Mouse (Mus musculus) left cerebral cortex, adult 8-10 months (tissue): ENCODE data around the gene Duox2. TPM values are rescaled to one million over a fixed set of nuclear protein-coding genes. Genes with fewer than 3 reads are reported as not detected.
A peak's percentile ranks its signal among the peaks of the same experiment; 100 is the strongest.
"Not testable (repeated sequence)": the region's sequence is repeated elsewhere in the genome, so short reads cannot be mapped to it uniquely, and the experiment has no call there.

Experiments
- DNase-seq, 2 experiments: peaks; one replicate each; pipeline ENCODE4 v3.0.0; 2022; ENCODE audit warnings: low spot score in 2 of 2
- total RNA-seq, 4 experiments: library from RNA; stranded (reverse); gene quantifications; 2 replicates each; pipeline ENCODE4 v1.2.4; 2022

The Duox2 gene
- total RNA-seq = under 1 TPM in 1 of 4 experiments, not detected in 3; 0.09 TPM

GRCm38 (mm10) chr2:122298096-122298499, at the start of gene Duox2:
Gene Duox2 (minus strand): TSS chr2:122298449.
- no peak for DNase-seq

- DNase-seq = no peak
These were observed 49.0 kb upstream of the Duox2 start for GRCm38 (mm10) chr2:122347257-122347656.

GRCm38 (mm10) chr2:122346164-122346563, 47.9 kb upstream of the Duox2 start:
- DNase-seq = not testable (repeated sequence)

GRCm38 (mm10) chr2:122345106-122345893, 47.1 kb upstream of the Duox2 start:
- no peak for DNase-seq

GRCm38 (mm10) chr2:122337291-122337690, 39.0 kb upstream of the Duox2 start:
- DNase-seq = no peak

- no peak for DNase-seq
These were observed 35.9 kb upstream of the Duox2 start for GRCm38 (mm10) chr2:122334170-122334569.

GRCm38 (mm10) chr2:122332222-122332621, 34.0 kb upstream of the Duox2 start:
- DNase-seq = no peak

- not testable (repeated sequence) for DNase-seq
These were observed 32.1 kb upstream of the Duox2 start for GRCm38 (mm10) chr2:122330317-122330716.

- DNase-seq = no peak
These were observed 29.7 kb upstream of the Duox2 start for GRCm38 (mm10) chr2:122327986-122328385.

GRCm38 (mm10) chr2:122325361-122325760, 27.1 kb upstream of the Duox2 start:
- DNase-seq = no peak

- no peak for DNase-seq
These were observed 26.3 kb upstream of the Duox2 start for GRCm38 (mm10) chr2:122324586-122324985.

GRCm38 (mm10) chr2:122323960-122324359, 25.7 kb upstream of the Duox2 start:
- DNase-seq = no peak

- no peak for DNase-seq
These were observed 19.1 kb upstream of the Duox2 start for GRCm38 (mm10) chr2:122317384-122317783.

- no peak for DNase-seq
These were observed 17.1 kb upstream of the Duox2 start, which contains the start of gene Duox1 for GRCm38 (mm10) chr2:122315372-122315771. Gene Duox1 (plus strand): TSS chr2:122315672.

GRCm38 (mm10) chr2:122313536-122313935, 15.3 kb upstream of the Duox2 start, which contains the start of gene Duoxa1:
Gene Duoxa1 (minus strand): TSS chr2:122313730.
- no peak for DNase-seq

- DNase-seq = peak in 1 of 2 experiments; percentile 45
These were observed 14.6 kb upstream of the Duox2 start for GRCm38 (mm10) chr2:122312722-122313417.

- DNase-seq = no peak
These were observed 13.3 kb upstream of the Duox2 start for GRCm38 (mm10) chr2:122311561-122311960.

- no peak for DNase-seq
These were observed 11.4 kb upstream of the Duox2 start for GRCm38 (mm10) chr2:122309647-122310046.

GRCm38 (mm10) chr2:122306184-122306583, 7.9 kb upstream of the Duox2 start:
- no peak for DNase-seq

GRCm38 (mm10) chr2:122305097-122305892, 7.0 kb upstream of the Duox2 start:
- DNase-seq = no peak

- no peak for DNase-seq
These were observed 6.3 kb upstream of the Duox2 start for GRCm38 (mm10) chr2:122304544-122304943.
